Mouse (Mus musculus) monocyte, adult 2 months (primary cell): ENCODE data around the gene Ube2h.
"Not testable (repeated sequence)": the region's sequence is repeated elsewhere in the genome, so short reads cannot be mapped to it uniquely, and the experiment has no call there.

ENCODE experiments used
- DNase-seq, 2 experiments: peaks; one replicate each; pipeline ENCODE4 v3.0.0; 2022; ENCODE audit warnings: low spot score in 2 of 2, low read depth in 1 of 2

Ube2h gene

DNA sequence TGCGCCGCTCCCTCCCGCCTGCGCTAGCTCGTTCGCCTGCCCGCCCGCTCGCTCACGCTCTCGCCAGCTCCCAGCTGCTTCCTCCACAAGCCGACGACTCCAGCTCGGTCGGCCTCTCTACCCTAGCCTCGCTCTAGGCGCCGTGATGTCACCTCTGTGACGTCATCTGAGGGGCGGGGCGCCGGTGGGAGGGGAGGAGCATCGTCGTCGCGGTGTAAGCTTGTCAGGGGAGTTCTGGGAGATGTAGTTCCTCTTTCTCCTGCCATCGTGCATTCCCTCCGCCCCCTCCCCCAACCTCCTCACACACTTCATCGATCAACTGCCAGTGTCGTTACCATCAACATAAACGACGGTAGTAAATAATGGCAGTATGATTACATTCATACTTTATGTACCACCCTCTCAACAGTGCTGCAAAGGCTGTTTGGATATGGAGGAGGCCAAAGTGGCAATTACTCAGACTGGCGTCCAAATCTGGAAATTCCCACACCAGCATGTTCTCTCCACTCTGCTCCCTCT, at the start of gene Ube2h:
Gene Ube2h (minus strand): TSS at position 141 of the 519 bp plus-strand sequence.
- peak; percentile 99 to 100 for DNase-seq

DNA sequence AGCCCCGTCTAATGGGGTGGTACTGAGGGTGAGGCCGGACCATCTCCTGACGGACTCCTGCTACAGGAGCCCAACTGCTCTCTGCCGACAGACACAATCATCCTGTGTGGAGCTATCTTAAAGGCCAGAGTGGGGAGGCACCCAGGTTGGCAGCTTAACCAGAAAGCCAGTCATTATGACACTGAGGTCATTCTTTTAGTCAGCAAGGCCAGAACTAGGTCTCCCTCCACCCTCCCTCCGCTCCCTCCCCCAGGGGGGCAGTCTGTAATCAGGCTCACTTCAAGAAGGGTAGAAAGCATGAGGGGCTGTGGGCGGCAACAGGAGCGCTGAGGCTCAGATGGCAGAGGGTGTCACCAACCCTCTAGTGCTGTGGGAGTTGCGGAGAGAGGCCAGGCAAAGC, 49.3 kb upstream of the Ube2h start:
- DNase-seq, result no peak

GRCm38 (mm10) chr6:30352762-30353161, 48.4 kb upstream of the Ube2h start:
- no peak for DNase-seq

DNA sequence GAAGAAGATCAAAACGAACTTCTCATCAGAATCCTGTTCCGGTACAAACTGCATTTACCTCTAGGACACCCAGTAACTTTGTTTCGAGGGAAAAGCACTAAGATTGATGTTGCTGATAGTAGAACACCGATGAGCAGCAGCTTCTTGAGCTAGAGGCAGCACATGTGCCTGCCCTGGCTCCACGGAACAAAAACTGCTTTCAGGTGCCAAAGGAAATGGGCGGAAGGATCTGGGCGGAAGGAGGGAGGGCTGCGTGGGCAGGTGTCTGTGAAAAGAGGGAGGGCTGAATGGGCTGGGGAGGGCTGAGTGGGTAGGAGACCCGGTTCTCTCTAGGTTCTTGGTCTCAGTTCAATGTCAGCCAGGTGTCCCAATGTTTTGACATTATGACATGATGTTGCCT, 47.0 kb upstream of the Ube2h start:
- no peak for DNase-seq

GRCm38 (mm10) chr6:30347288-30347801, 43.0 kb upstream of the Ube2h start:
- DNase-seq, result no peak

DNA sequence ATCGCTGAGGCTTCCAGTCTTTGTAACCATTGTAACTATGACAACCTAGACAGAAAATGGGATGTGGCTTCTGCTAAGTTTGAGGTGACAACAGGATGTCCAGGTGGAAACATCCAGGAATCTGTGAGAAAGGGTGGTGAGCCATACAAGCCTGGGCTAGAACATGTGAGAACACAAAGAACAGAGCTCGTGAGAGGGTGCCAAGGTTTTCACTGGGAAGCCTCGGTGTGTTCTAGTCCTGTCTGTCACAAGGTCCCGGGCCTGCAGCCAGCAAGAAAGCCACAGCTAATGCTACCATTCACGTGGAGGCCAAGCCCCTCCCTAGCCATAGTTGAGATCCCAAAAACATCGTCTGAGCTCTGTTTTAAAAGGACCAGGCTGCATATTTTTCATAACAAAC, 42.4 kb upstream of the Ube2h start:
- DNase-seq, result no peak

GRCm38 (mm10) chr6:30344032-30344431, 39.7 kb upstream of the Ube2h start:
- DNase-seq, result no peak

DNA sequence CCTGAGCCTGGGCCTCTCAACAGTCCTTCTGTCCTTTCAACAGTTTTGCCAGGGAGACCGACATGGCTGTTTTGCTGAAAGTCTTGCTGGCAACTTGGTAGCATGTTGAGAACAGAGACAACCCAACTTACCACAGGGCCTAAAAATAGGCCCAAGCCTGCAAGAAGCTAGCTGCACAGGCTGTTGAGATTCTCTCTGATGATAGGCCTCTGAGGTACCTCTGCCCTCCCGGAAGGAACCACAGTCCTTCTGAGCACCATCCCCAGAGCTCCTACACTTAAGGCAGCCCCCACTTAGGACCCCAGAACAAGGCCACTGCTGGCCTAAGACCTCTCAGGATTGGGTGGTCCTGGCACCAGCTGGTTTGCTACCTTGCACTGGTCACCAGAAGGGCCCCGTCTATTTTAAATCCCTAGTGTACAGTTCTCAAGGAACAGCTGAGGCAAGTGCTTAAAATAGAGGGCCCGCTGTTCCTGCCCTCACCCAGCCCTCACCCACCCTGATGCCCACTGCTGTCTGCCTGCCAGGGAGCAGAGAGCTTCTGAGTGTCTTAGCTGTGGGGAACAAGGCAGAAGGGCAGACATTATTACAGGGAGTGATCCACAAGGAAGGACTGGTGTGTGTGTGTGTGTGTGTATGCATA, 36.0 kb upstream of the Ube2h start:
- no peak for DNase-seq

- DNase-seq, result peak; percentile 28 to 58
These were observed 32.6 kb upstream of the Ube2h start for GRCm38 (mm10) chr6:30336912-30337311.

DNA sequence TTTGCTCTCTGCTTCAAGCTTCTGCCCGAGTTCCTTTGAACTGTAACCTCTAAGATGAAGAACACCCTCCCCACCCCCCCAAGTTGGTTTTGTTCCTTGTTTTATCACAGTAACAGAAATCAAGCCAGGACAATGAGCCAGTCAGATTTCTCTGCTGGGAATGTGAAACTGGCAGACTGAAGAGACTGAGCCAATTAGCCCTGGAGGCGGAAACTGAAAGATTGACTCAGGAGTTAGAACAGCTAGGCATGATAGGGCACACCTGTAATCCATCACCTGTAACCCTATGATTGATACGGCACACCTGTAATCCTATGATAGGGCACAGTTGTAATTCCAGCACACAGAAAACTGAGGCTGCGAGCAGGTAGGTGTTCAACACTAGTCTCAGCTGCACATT, 27.9 kb upstream of the Ube2h start:
- no peak for DNase-seq

- no peak for DNase-seq
These were observed 26.4 kb upstream of the Ube2h start for GRCm38 (mm10) chr6:30330706-30331105.

- DNase-seq, result no peak
These were observed 21.7 kb upstream of the Ube2h start for GRCm38 (mm10) chr6:30325932-30326501.

- DNase-seq, result no peak
These were observed 16.7 kb upstream of the Ube2h start for GRCm38 (mm10) chr6:30321002-30321401.

- no peak for DNase-seq
These were observed 14.9 kb upstream of the Ube2h start for GRCm38 (mm10) chr6:30319216-30319615.

GRCm38 (mm10) chr6:30312006-30312405, 7.7 kb upstream of the Ube2h start:
- no peak for DNase-seq

DNA sequence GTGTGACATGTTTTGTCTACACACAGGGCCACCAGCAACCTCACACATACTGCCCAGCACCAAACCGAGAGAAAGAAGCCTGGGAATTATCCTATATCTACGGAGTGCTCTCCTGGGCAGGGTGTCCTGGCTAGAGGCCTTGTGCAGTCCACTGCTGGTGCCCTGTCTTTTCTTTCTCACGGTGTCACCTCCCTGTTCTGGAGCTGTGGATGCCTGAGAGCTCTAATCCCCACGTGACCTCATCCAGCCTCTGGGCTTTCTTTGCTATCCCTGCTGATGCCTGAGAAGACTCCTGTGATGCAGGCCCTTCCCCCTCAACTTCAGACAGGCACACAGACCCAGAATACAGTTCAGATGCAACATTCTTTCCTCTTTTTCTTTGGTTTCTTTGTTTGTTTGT, 4.4 kb upstream of the Ube2h start:
- no peak for DNase-seq

DNA sequence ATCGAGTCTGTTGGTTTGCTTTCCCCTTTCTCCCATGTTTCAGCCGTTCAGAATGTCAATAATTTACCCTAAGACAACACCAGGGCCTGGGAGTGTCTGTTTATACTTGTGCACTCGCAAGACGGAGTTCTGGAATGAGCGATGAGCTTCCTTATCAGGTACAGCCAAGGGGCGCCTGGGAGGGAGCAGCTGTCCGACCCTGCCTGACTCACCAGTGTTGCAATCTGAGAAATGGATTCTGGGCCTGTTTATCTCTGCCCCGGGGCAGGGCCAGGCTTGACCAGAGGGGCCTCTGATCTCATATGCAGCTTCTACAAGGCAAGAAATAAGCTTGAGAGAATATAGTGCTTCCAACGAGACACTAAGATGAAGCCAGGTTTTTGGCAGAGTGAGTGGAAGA, 3.4 kb upstream of the Ube2h start:
- no peak for DNase-seq

GRCm38 (mm10) chr6:30303771-30304398, 454 bp downstream of the Ube2h start:
- DNase-seq, result not testable (repeated sequence)

DNA sequence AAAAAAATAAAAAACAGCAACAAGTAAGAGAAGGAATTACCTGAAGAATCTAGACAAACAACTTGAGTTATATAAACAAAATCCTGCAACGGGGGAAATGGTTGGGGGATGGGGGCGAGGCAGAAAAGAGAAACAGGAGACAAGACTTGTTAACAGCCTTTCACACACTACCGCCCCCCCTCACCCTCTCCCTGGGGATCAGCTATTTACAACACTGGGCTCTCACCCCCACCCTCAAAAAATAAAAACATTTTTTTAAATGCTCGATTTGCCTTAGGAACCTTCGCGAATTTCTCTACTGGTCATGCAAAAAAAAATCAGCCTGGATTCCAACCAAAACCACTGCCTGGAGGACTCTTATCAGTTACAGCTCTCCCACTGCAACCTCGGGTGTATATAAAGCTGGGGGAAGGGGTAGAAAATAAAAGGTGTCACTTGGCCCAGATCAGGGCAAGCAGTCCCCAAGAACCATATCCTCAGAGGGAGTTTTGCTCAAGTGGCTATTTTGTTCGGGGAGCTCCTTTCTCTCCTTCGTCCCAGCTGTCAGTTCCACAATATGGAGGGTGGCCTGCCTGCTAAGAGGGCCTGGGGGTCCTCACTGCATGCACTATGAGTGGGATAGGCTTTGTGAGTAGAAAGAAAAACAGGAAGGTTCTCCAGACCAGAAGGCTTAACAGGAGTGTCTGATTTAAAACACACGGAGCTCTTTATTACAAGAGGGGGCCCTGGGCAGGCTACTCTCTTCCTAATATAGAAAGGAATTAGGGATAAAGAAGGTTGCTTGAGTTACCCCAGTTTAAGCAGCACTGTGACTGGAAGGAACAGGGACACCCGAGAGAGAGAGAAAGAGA, 1.3 kb downstream of the Ube2h start:
- DNase-seq, result no peak

DNA sequence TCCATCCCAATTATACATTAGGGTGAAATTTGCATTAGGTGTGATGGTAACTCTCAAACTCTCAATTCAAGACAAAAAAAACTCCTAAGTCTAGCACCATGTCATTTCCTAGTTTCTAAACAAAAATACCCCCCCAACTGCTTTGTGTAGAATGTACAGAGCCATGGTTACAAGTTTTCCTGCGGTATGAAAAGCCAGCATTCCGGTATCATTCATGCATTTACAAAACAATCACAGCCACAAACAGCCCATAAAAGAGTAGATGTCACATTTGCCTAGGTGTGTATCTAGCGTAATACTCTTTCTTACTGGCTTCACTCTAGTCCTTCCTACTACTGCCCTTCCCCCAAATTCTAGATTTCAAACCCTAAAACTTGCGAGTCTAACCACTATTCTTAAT, 2.2 kb downstream of the Ube2h start:
- DNase-seq, result no peak

- no peak for DNase-seq
These were observed 3.4 kb downstream of the Ube2h start for GRCm38 (mm10) chr6:30300901-30301300.
